Mouse (Mus musculus) common myeloid progenitor, adult 5-6 weeks (primary cell): ENCODE measurements around the gene Cep19. TPM values are rescaled to one million over a fixed set of nuclear protein-coding genes. Genes with fewer than 3 reads are reported as not detected.

Source experiments
- ATAC-seq: replicated peaks from 2 replicates; pipeline ENCODE4 v1.8.0; 2016; ENCODE audit warnings: low read depth, mild to moderate bottlenecking, moderate TSS enrichment, inconsistent platforms; ENCODE audit not compliant: poor library complexity, severe bottlenecking
- total RNA-seq: library from RNA; stranded (forward); fragments of 200-1000, 187-1606 nt; gene quantifications from 2 replicates; pipeline ENCODE4 v1.2.3, GENCODE M21; 2017

Cep19 gene
- total RNA-seq, 1 experiment from 2014 or later = 28.6 TPM

- ATAC-seq = no peak
Measured at GRCm38 (mm10) chr16:32135842-32136357, 36.3 kb downstream of the Cep19 start.

- ATAC-seq = no peak
Measured at GRCm38 (mm10) chr16:32138954-32139353, 39.4 kb downstream of the Cep19 start.

GRCm38 (mm10) chr16:32143766-32144165 lies 44.2 kb downstream of the Cep19 start:
- ATAC-seq = no peak

GRCm38 (mm10) chr16:32144592-32144991 lies 45.0 kb downstream of the Cep19 start:
- ATAC-seq = no peak

GRCm38 (mm10) chr16:32147589-32148207 lies 48.1 kb downstream of the Cep19 start:
- ATAC-seq = no peak

- no peak for ATAC-seq
Measured at GRCm38 (mm10) chr16:32153976-32154375, 54.4 kb downstream of the Cep19 start.

- ATAC-seq = no peak
Measured at GRCm38 (mm10) chr16:32154437-32154836, 54.8 kb downstream of the Cep19 start.

GRCm38 (mm10) chr16:32156719-32157118 lies 57.1 kb downstream of the Cep19 start:
- no peak for ATAC-seq

GRCm38 (mm10) chr16:32157369-32157768 lies 57.8 kb downstream of the Cep19 start:
- ATAC-seq = no peak

Other genes starting within 250 kb of the Cep19 start
- gene Meltf, start 221.0 kb upstream of the Cep19 start, total RNA-seq = not detected in 2 replicates
- gene Pigz, start 165.9 kb upstream of the Cep19 start, total RNA-seq = not detected in 2 replicates
- 13.5 and 14.6 TPM in 2 replicates for gene 0610012G03Rik, start 151.3 kb upstream of the Cep19 start, total RNA-seq
- gene Ncbp2, start 151.3 kb upstream of the Cep19 start, total RNA-seq = 40.9 and 46.7 TPM in 2 replicates
- 11.8 and 26.7 TPM in 2 replicates for gene Senp5, start 96.5 kb upstream of the Cep19 start, total RNA-seq
- gene Pak2, start 20.5 kb upstream of the Cep19 start, total RNA-seq = 52.7 and 64.7 TPM in 2 replicates
- 52.3 and 61.7 TPM in 2 replicates for gene Pigx, start 60 bp upstream of the Cep19 start, total RNA-seq
- gene Nrros, start 65.8 kb downstream of the Cep19 start, total RNA-seq = 84.7 and 98.7 TPM in 2 replicates
- 95.7 and 103 TPM in 2 replicates for gene Bex6, start 80.0 kb downstream of the Cep19 start, total RNA-seq
- gene Fbxo45, start 147.4 kb downstream of the Cep19 start, total RNA-seq = 18.6 and 33.2 TPM in 2 replicates
- 14.7 and 17.1 TPM in 2 replicates for gene Wdr53, start 147.4 kb downstream of the Cep19 start, total RNA-seq
- not detected in 2 replicates for gene Smco1, start 171.7 kb downstream of the Cep19 start, total RNA-seq
- gene Rnf168, start 177.7 kb downstream of the Cep19 start, total RNA-seq = 59.8 and 73.1 TPM in 2 replicates
- gene Ubxn7, start 232.5 kb downstream of the Cep19 start, total RNA-seq = 33.5 and 47.5 TPM in 2 replicates